Mouse (Mus musculus) megakaryocyte, embryonic 14.5 days (primary cell): ENCODE results near the gene Nelfe. TPM values are rescaled to one million over a fixed set of nuclear protein-coding genes. Genes with fewer than 3 reads are reported as not detected.
"Not testable (repeated sequence)": the region's sequence is repeated elsewhere in the genome, so short reads cannot be mapped to it uniquely, and the experiment has no call there.

ENCODE experiments used
- H3K27me3 ChIP-seq: replicated peaks from 2 replicates; pipeline ENCODE3; 2012; ENCODE audit warnings: inconsistent platforms
- H3K36me3 ChIP-seq: replicated peaks from 2 replicates; pipeline ENCODE3; 2012; ENCODE audit warnings: low read length, inconsistent platforms, mixed read lengths
- H3K4me1 ChIP-seq: 2 replicates; pipeline ENCODE4 v1.6.1; 2012; ENCODE audit warnings: inconsistent platforms
- H3K4me3 ChIP-seq: replicated peaks from 2 replicates; pipeline ENCODE3; 2012; ENCODE audit warnings: moderate library complexity, mild to moderate bottlenecking, inconsistent platforms
- H3K9me3 ChIP-seq: 2 replicates; pipeline ENCODE4 v1.6.1; 2012; ENCODE audit warnings: inconsistent platforms
- FLI1 ChIP-seq: IDR thresholded peaks from 2 replicates; pipeline ENCODE4 v1.6.1; 2012; ENCODE audit warnings: low read length, inconsistent platforms, mixed read lengths
- GATA1 ChIP-seq: IDR thresholded peaks from 3 replicates; pipeline ENCODE4 v1.6.1; 2012; ENCODE audit warnings: mixed read lengths, low read length, inconsistent platforms, borderline replicate concordance
- polyA plus RNA-seq: library from polyadenylated mRNA; stranded (reverse); fragments of >175 nt; gene quantifications from 2 replicates; pipeline ENCODE4 v1.2.3, GENCODE M21; 2012; ENCODE audit warnings: low replicate concordance; ENCODE audit not compliant: insufficient read depth

Gene Nelfe
- polyA plus RNA-seq, 1 experiment, result 220 TPM

- H3K4me1 ChIP-seq, result no peaks in the 10 kb centered on the region
- no peak overlapping the region for H3K4me3 ChIP-seq
- no peaks in the 10 kb centered on the region for H3K36me3 ChIP-seq
- H3K9me3 ChIP-seq, result no peaks in the 10 kb centered on the region
- no peak for TF ChIP-seq GATA1
- TF ChIP-seq FLI1, result no peak
- H3K27me3 ChIP-seq, result peaks cover 2% of the 10 kb centered on the region
These were observed 38.9 kb upstream of the Nelfe start for GRCm38 (mm10) chr17:34811275-34811674.

- H3K27me3 ChIP-seq, H3K4me1 ChIP-seq, H3K9me3 ChIP-seq, H3K36me3 ChIP-seq, H3K4me3 ChIP-seq: not testable (repeated sequence)
These were observed 36.4 kb upstream of the Nelfe start for GRCm38 (mm10) chr17:34813747-34814146.

- TF ChIP-seq FLI1, result no peak
- no peak for TF ChIP-seq GATA1
- Histone ChIP-seq H3K9me3 (no peaks in the 10 kb centered on the region), H3K4me3 (no peak overlapping the region), H3K36me3 (no peaks in the 10 kb centered on the region), H3K4me1 (no peaks in the 10 kb centered on the region), H3K27me3 (peaks cover 7% of the 10 kb centered on the region)
These were observed 35.3 kb upstream of the Nelfe start for GRCm38 (mm10) chr17:34814818-34815370.

GRCm38 (mm10) chr17:34830776-34831175 is 19.4 kb upstream of the Nelfe start:
- H3K4me1 ChIP-seq, H3K27me3 ChIP-seq, H3K4me3 ChIP-seq: not testable (repeated sequence)
- peaks cover 15% of the 10 kb centered on the region for H3K9me3 ChIP-seq
- peaks cover 86% of the 10 kb centered on the region for H3K36me3 ChIP-seq

GRCm38 (mm10) chr17:34836155-34836855 is 13.9 kb upstream of the Nelfe start:
- H3K9me3 ChIP-seq, result no peaks in the 10 kb centered on the region
- H3K27me3 ChIP-seq, result no peaks in the 10 kb centered on the region
- TF ChIP-seq FLI1 (no peak), GATA1 (no peak)
- H3K36me3 ChIP-seq, result peaks cover 69% of the 10 kb centered on the region
- peaks cover 36% of the 10 kb centered on the region for H3K4me1 ChIP-seq
- peak overlapping the region; percentile 98 for H3K4me3 ChIP-seq

- Histone ChIP-seq H3K36me3 (peaks cover 72% of the 10 kb centered on the region), H3K9me3 (no peaks in the 10 kb centered on the region), H3K27me3 (no peaks in the 10 kb centered on the region), H3K4me3 (peak within 1 kb of the TSS; percentile 98), H3K4me1 (peaks cover 36% of the 10 kb centered on the region)
- no peak; the same call in 1 of the 2 replicates for TF ChIP-seq FLI1
These were observed 13.4 kb upstream of the Nelfe start, which contains the start of the genes Stk19 and Dxo for GRCm38 (mm10) chr17:34836856-34837221. TSS of gene Stk19 (minus strand) at chr17:34836945. TSS of gene Dxo (plus strand) at chr17:34837019.

- Histone ChIP-seq H3K9me3 (no peaks in the 10 kb centered on the region), H3K27me3 (no peaks in the 10 kb centered on the region), H3K36me3 (peaks cover 72% of the 10 kb centered on the region), H3K4me1 (peaks cover 36% of the 10 kb centered on the region), H3K4me3 (peak overlapping the region; percentile 98)
- TF ChIP-seq GATA1 (no peak), FLI1 (no peak)
These were observed 12.5 kb upstream of the Nelfe start for GRCm38 (mm10) chr17:34837464-34838324.

- peak overlapping the region; percentile 35 for H3K4me3 ChIP-seq
- no peaks in the 10 kb centered on the region for H3K27me3 ChIP-seq
- TF ChIP-seq GATA1 (no peak), FLI1 (no peak)
- H3K9me3 ChIP-seq, result no peaks in the 10 kb centered on the region
- H3K4me1 ChIP-seq, result peaks cover 36% of the 10 kb centered on the region
- peaks cover 73% of the 10 kb centered on the region for H3K36me3 ChIP-seq
These were observed 11.4 kb upstream of the Nelfe start for GRCm38 (mm10) chr17:34838785-34839184.

GRCm38 (mm10) chr17:34840736-34841307 is 9.4 kb upstream of the Nelfe start:
- no peak for TF ChIP-seq GATA1
- TF ChIP-seq FLI1, result no peak
- Histone ChIP-seq H3K4me3 (no peak overlapping the region), H3K9me3 (no peaks in the 10 kb centered on the region), H3K36me3 (peaks cover 81% of the 10 kb centered on the region), H3K27me3 (no peaks in the 10 kb centered on the region), H3K4me1 (peaks cover 29% of the 10 kb centered on the region)

GRCm38 (mm10) chr17:34844884-34845283 is 5.3 kb upstream of the Nelfe start:
- peaks cover 88% of the 10 kb centered on the region for H3K36me3 ChIP-seq
- no peaks in the 10 kb centered on the region for H3K9me3 ChIP-seq
- TF ChIP-seq FLI1, result no peak
- TF ChIP-seq GATA1, result no peak
- H3K27me3 ChIP-seq, result no peaks in the 10 kb centered on the region
- H3K4me3 ChIP-seq, result no peak overlapping the region
- H3K4me1 ChIP-seq, result peaks cover 16% of the 10 kb centered on the region
